Mouse (Mus musculus) MEL (cell line): Measurements from ENCODE around the gene Tmem54. TPM values are rescaled to one million over a fixed set of nuclear protein-coding genes. Genes with fewer than 3 reads are reported as not detected.
A peak's percentile ranks its signal among the peaks of the same experiment; 100 is the strongest.

Source experiments
- DNase-seq: peaks from one replicate; pipeline ENCODE4 v3.0.0; 2011; ENCODE audit warnings: low read depth, low spot score
- H3K27ac ChIP-seq: 2 replicates; pipeline ENCODE4 v1.5.1; 2012; ENCODE audit warnings: low read depth, mild to moderate bottlenecking, control low read depth, low read length, moderate library complexity; ENCODE audit not compliant: control insufficient read depth
- H3K27me3 ChIP-seq, 2 experiments: fragments of 150-350 bp in 1 of 2; sonication (generic) in 1 of 2; 2 replicates each; pipeline ENCODE4 v1.6.1; 2012; ENCODE audit warnings: low read length in 2 of 2, mild to moderate bottlenecking in 2 of 2, improper control_type of control experiment in 1 of 2, moderate library complexity in 1 of 2; ENCODE audit not compliant: insufficient read depth in 2 of 2, control insufficient read depth in 1 of 2
- H3K36me3 ChIP-seq, 2 experiments: 2 replicates each; pipeline ENCODE4 v1.6.1; 2012 to 2014; ENCODE audit warnings: low read length in 2 of 2, improper control_type of control experiment in 1 of 2, inconsistent platforms in 1 of 2, mild to moderate bottlenecking in 1 of 2; ENCODE audit not compliant: insufficient read depth in 2 of 2, control insufficient read depth in 1 of 2
- H3K4me1 ChIP-seq, 2 experiments: fragments of 150-350 bp in 1 of 2; sonication (generic) in 1 of 2; 2 replicates each; pipeline ENCODE4 v1.6.1; 2012; ENCODE audit warnings: low read length in 2 of 2, improper control_type of control experiment in 1 of 2, mild to moderate bottlenecking in 1 of 2; ENCODE audit not compliant: insufficient read depth in 2 of 2, control insufficient read depth in 1 of 2
- H3K4me3 ChIP-seq, 2 experiments: fragments of 150-350 bp in 1 of 2; sonication (generic) in 1 of 2; 2 replicates each; pipeline ENCODE4 v1.5.1; 2012; ENCODE audit warnings: low read depth in 2 of 2, low read length in 2 of 2, mild to moderate bottlenecking in 2 of 2, moderate library complexity in 2 of 2, control low read depth in 1 of 2, improper control_type of control experiment in 1 of 2; ENCODE audit not compliant: control insufficient read depth in 1 of 2, insufficient read depth in 1 of 2
- H3K79me2 ChIP-seq: 2 replicates; pipeline ENCODE4 v1.6.1; 2012; ENCODE audit warnings: mild to moderate bottlenecking, low read length, moderate library complexity; ENCODE audit not compliant: control insufficient read depth, poor library complexity, insufficient read depth
- H3K9ac ChIP-seq: 2 replicates; pipeline ENCODE4 v1.6.1; 2012; ENCODE audit warnings: low read depth, mild to moderate bottlenecking, control low read depth, low read length, moderate library complexity; ENCODE audit not compliant: control insufficient read depth, poor library complexity, severe bottlenecking
- H3K9me3 ChIP-seq: fragments of 150-350 bp; sonication (generic); replicated peaks from 2 replicates; pipeline ENCODE4 v1.6.1; 2012; ENCODE audit warnings: mild to moderate bottlenecking, low read length, improper control_type of control experiment, moderate library complexity; ENCODE audit not compliant: insufficient read depth
- BHLHE40 ChIP-seq: IDR thresholded peaks from 2 replicates; pipeline ENCODE4 v1.6.1; 2012; ENCODE audit warnings: low read depth, mild to moderate bottlenecking, inconsistent platforms, low read length, improper control_type of control experiment, borderline replicate concordance
- CHD2 ChIP-seq: IDR thresholded peaks from 2 replicates; pipeline ENCODE4 v1.6.1; 2011; ENCODE audit warnings: low read length, improper control_type of control experiment
- ELF1 ChIP-seq: IDR thresholded peaks from 2 replicates; pipeline ENCODE4 v1.6.1; 2014; ENCODE audit warnings: low read depth, mild to moderate bottlenecking, inconsistent platforms, low read length, improper control_type of control experiment, moderate library complexity
- EP300 ChIP-seq, 2 experiments: IDR thresholded peaks; 2 replicates each; pipeline ENCODE4 v1.6.1; 2011; ENCODE audit warnings: improper control_type of control experiment in 2 of 2, low read length in 2 of 2, low read depth in 1 of 2, mild to moderate bottlenecking in 1 of 2
- ETS1 ChIP-seq: IDR thresholded peaks from 2 replicates; pipeline ENCODE4 v1.6.1; 2012; ENCODE audit warnings: low read depth, mild to moderate bottlenecking, inconsistent platforms, low read length, improper control_type of control experiment, moderate library complexity
- GABPA ChIP-seq: IDR thresholded peaks from 2 replicates; pipeline ENCODE4 v1.6.1; 2012; ENCODE audit warnings: low read depth, mild to moderate bottlenecking, inconsistent platforms, low read length, improper control_type of control experiment, moderate library complexity
- GATA1 ChIP-seq: IDR thresholded peaks from 2 replicates; pipeline ENCODE4 v1.6.1; 2011; ENCODE audit warnings: low read depth, low read length, improper control_type of control experiment
- MAFK ChIP-seq: IDR thresholded peaks from 2 replicates; pipeline ENCODE4 v1.6.1; 2011; ENCODE audit warnings: low read depth, mild to moderate bottlenecking, low read length, improper control_type of control experiment, borderline replicate concordance
- MAX ChIP-seq: IDR thresholded peaks from 2 replicates; pipeline ENCODE4 v1.6.1; 2011; ENCODE audit warnings: low read length, improper control_type of control experiment
- MEF2A ChIP-seq: IDR thresholded peaks from 2 replicates; pipeline ENCODE4 v1.6.1; 2014; ENCODE audit warnings: low read depth, mild to moderate bottlenecking, inconsistent platforms, low read length, improper control_type of control experiment; ENCODE audit not compliant: poor library complexity, insufficient replicate concordance, severe bottlenecking; ENCODE audit errors: extremely low read depth
- MXI1 ChIP-seq: IDR thresholded peaks from 2 replicates; pipeline ENCODE4 v1.6.1; 2011; ENCODE audit warnings: mild to moderate bottlenecking, low read depth, low read length, improper control_type of control experiment
- MYC ChIP-seq: IDR thresholded peaks from 2 replicates; pipeline ENCODE4 v1.6.1; 2011; ENCODE audit warnings: low read depth, mild to moderate bottlenecking, low read length, improper control_type of control experiment, moderate library complexity
- POLR2A ChIP-seq, 2 experiments: IDR thresholded peaks; 2 replicates each; pipeline ENCODE4 v1.6.1; 2011 to 2012; ENCODE audit warnings: low read length in 2 of 2, mild to moderate bottlenecking in 2 of 2, control low read depth in 1 of 2, improper control_type of control experiment in 1 of 2, low read depth in 1 of 2, moderate library complexity in 1 of 2; ENCODE audit not compliant: control insufficient read depth in 1 of 2, insufficient read depth in 1 of 2, poor library complexity in 1 of 2
- SIN3A ChIP-seq: IDR thresholded peaks from 2 replicates; pipeline ENCODE4 v1.6.1; 2012; ENCODE audit warnings: low read length, improper control_type of control experiment, inconsistent platforms
- TAL1 ChIP-seq: IDR thresholded peaks from 2 replicates; pipeline ENCODE4 v1.6.1; 2012; ENCODE audit warnings: mild to moderate bottlenecking, inconsistent platforms, low read length, moderate library complexity, mixed read lengths
- TCF12 ChIP-seq: IDR thresholded peaks from 2 replicates; pipeline ENCODE4 v1.6.1; 2014; ENCODE audit warnings: low read depth, mild to moderate bottlenecking, inconsistent platforms, low read length, improper control_type of control experiment, moderate library complexity
- UBTF ChIP-seq: IDR thresholded peaks from 2 replicates; pipeline ENCODE4 v1.6.1; 2012; ENCODE audit warnings: low read depth, mild to moderate bottlenecking, inconsistent platforms, low read length, improper control_type of control experiment, moderate library complexity, borderline replicate concordance; ENCODE audit not compliant: insufficient read depth
- USF1 ChIP-seq: IDR thresholded peaks from 2 replicates; pipeline ENCODE4 v1.6.1; 2014; ENCODE audit warnings: low read depth, mild to moderate bottlenecking, inconsistent platforms, low read length, improper control_type of control experiment, moderate library complexity
- USF2 ChIP-seq, 2 experiments: IDR thresholded peaks; 2 replicates each; pipeline ENCODE4 v1.6.1; 2011 to 2012; ENCODE audit warnings: improper control_type of control experiment in 2 of 2, low read length in 2 of 2, borderline replicate concordance in 1 of 2, inconsistent platforms in 1 of 2, low read depth in 1 of 2, mild to moderate bottlenecking in 1 of 2; ENCODE audit not compliant: insufficient read depth in 1 of 2
- polyA plus RNA-seq, 2 experiments: library from polyadenylated mRNA; stranded (reverse) in 1 of 2; unstranded in 1 of 2; fragments of >175 nt in 1 of 2; fragments of >200 nt in 1 of 2; gene quantifications; 2 replicates each; pipeline versions ENCODE4 v1.2.1 to v1.2.4; 2012; ENCODE audit warnings: low replicate concordance in 2 of 2, low read depth in 1 of 2; ENCODE audit not compliant: insufficient read length in 2 of 2, insufficient read depth in 1 of 2, missing spikeins in 1 of 2
- total RNA-seq: library from RNA; depleted of rRNA; stranded (reverse); fragments of 300-350 nt; gene quantifications from 2 replicates; pipeline ENCODE4 v1.2.3, GENCODE M21; 2012

The Tmem54 gene
- total and polyA plus RNA-seq, 3 experiments: not detected

DNA sequence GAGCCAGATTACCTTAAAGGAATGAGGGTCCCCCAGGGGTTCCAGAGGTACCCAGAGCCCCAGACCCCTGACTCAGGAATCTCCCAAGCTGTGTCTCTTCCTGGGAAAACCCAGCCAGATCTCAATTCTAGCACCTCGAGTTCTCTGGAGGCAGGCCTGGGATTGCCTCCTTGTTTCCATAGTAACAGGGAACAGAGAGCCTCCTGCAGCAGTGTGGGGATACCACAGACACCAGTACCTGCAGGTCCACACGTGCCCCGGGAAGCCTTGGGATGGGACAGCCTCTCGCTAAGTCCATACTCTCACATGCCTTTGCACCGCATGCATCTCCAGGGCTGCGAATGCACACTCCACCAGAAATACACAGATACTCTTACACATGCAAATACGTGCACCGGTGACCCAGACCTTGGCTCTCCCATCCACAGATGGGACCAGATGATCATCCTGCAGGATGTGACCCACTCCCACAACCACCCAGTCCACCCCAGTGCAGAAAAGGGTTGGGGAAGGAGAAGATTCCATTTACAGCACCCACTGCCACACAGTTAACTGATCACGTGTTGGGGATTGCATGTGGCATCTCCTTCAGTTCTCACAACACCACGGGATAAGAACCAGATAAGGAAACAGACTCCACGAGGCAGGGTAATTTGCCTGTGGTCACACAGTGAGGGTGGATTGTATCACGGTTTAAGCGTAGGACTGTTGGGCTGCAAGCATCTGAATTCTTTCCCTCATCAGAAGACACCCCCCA, 23.4 kb downstream of the Tmem54 start:
- Histone ChIP-seq H3K27ac (no peak overlapping the region), H3K9ac (no peak overlapping the region; the same call in 1 of the 2 replicates), H3K36me3 (peaks cover 0 to 3% of the 10 kb centered on the region in 2 experiments; a peak in 1 of 4 replicates), H3K79me2 (no peaks in the 10 kb centered on the region; the same call in 1 of the 2 replicates)
- peak; percentile 36 for DNase-seq
- TF ChIP-seq CHD2: no peak
- peak in 1 of 2 experiments; percentile 20; a peak in 1 of 4 replicates for TF ChIP-seq EP300 (IDR thresholded peaks at IDR 0.05; ENCODE audit: low read depth in 1 of 2, low read length in 2 of 2)
- TF ChIP-seq ELF1: no peak
- peak in 1 of 2 experiments; percentile 55; a peak in 2 of 4 replicates for TF ChIP-seq USF2 (IDR thresholded peaks at IDR 0.05; ENCODE audit: borderline replicate concordance in 1 of 2, insufficient read depth in 1 of 2, low read depth in 1 of 2, low read length in 2 of 2)
- TF ChIP-seq MAX: peak; percentile 74
- TF ChIP-seq UBTF: no peak
- TF ChIP-seq POLR2A (IDR thresholded peaks at IDR 0.05; ENCODE audit: control insufficient read depth in 1 of 2, insufficient read depth in 1 of 2, low read depth in 1 of 2, low read length in 2 of 2, poor library complexity in 1 of 2): no peak
- no peak for TF ChIP-seq GABPA
- TF ChIP-seq TCF12: no peak
- TF ChIP-seq ETS1: no peak
- no peak; the same call in 1 of the 2 replicates for TF ChIP-seq MYC
- TF ChIP-seq MXI1: peak; percentile 52; the same call in 1 of the 2 replicates
- TF ChIP-seq TAL1: no peak
- TF ChIP-seq USF1: peak; percentile 88
- TF ChIP-seq GATA1: 0 out of 2 replicates have a peak, but pooled peaks have one; percentile 7
- TF ChIP-seq MEF2A: no peak
- TF ChIP-seq BHLHE40: peak; percentile 62; the same call in 1 of the 2 replicates
- peak; percentile 3; the same call in 1 of the 2 replicates for TF ChIP-seq SIN3A
- TF ChIP-seq, all 39 proteins: peak for 8
- Histone ChIP-seq H3K9me3 (no peaks in the 10 kb centered on the region), H3K4me1 (peaks cover 6 to 17% of the 10 kb centered on the region in 2 experiments; a peak in 3 of 4 replicates), H3K27me3 (no peaks in the 10 kb centered on the region), H3K4me3 (peak overlapping the region in 1 of 2 experiments; percentile 43; a peak in 3 of 4 replicates)

DNA sequence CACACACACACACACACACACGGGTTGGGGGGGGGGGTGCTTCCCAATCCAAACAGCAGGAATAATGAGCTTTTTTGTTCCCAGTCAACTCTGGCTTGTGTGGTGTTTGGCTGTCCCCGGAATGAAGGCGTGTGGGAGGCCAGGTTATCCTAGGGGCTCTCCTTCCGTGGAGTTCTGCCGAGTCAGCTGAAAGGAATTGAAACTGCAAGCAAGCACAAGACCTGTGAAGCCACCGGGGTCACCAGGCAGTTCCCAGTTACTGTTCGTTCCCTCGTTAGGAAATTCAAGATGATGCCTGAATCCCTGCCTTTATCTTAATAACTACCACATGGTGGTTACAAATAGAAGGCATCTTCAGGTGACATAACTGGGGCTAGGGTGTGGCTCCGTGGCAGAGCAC, 24.0 kb downstream of the Tmem54 start:
- peak; percentile 56; the same call in 1 of the 2 replicates for TF ChIP-seq MAFK
- TF ChIP-seq GATA1: no peak
- TF ChIP-seq MAX: peak; percentile 50; the same call in 1 of the 2 replicates
- TF ChIP-seq SIN3A: no peak
- H3K36me3 ChIP-seq: peaks cover 0 to 5% of the 10 kb centered on the region in 2 experiments; a peak in 2 of 4 replicates
- no peaks in the 10 kb centered on the region for H3K27me3 ChIP-seq
- peak overlapping the region; percentile 51; the same call in 1 of the 2 replicates for H3K9ac ChIP-seq
- no peak for DNase-seq
- H3K27ac ChIP-seq: no peak overlapping the region
- H3K9me3 ChIP-seq: no peaks in the 10 kb centered on the region
- no peaks in the 10 kb centered on the region; the same call in 1 of the 2 replicates for H3K79me2 ChIP-seq
- H3K4me3 ChIP-seq: peak overlapping the region; percentile 43 to 74
- H3K4me1 ChIP-seq: peaks cover 6 to 17% of the 10 kb centered on the region in 2 experiments; a peak in 3 of 4 replicates
